Mouse (Mus musculus) gastrocnemius, adult 2 months (tissue): ENCODE results near the gene Dennd2a. TPM values are rescaled to one million over a fixed set of nuclear protein-coding genes. Genes with fewer than 3 reads are reported as not detected.

Experiments
- DNase-seq: peaks from one replicate; pipeline ENCODE4 v3.0.0; 2022
- H3K27ac ChIP-seq: fragments of 200-600 bp; 2 replicates; pipeline ENCODE4 v1.8.1; 2022; ENCODE audit warnings: mild to moderate bottlenecking
- H3K4me3 ChIP-seq: fragments of 200-600 bp; 2 replicates; pipeline ENCODE4 v1.8.1; 2022; ENCODE audit warnings: mild to moderate bottlenecking, moderate library complexity
- CTCF ChIP-seq: fragments of 200-600 bp; IDR thresholded peaks from 2 replicates; pipeline ENCODE4 v1.8.1; 2022; ENCODE audit warnings: antibody characterized with exemption, mild to moderate bottlenecking, moderate library complexity
- intact Hi-C: fragments of 180-260 bp; cut with DNase I; formaldehyde crosslinking; loops from one replicate; pipeline ENCODE4 v1.15.1; 2025
- total RNA-seq, 2 experiments: library from RNA; stranded (reverse); gene quantifications; 2 replicates each; pipeline ENCODE4 v1.2.3; 2021

The Dennd2a gene
- total RNA-seq, 2 experiments from 2014 or later = 3.3 to 4.4 TPM

- no peak overlapping the region for H3K4me3 ChIP-seq
- no peak for DNase-seq
- TF ChIP-seq CTCF = no peak
- intact Hi-C loops = no loop called here
- no peak overlapping the region for H3K27ac ChIP-seq
Observed at GRCm38 (mm10) chr6:39548030-39548429, 9.6 kb downstream of the Dennd2a start.

GRCm38 (mm10) chr6:39545474-39545873, 12.2 kb downstream of the Dennd2a start:
- intact Hi-C loops = no loop called here
- TF ChIP-seq CTCF = no peak
- Histone ChIP-seq H3K4me3 (no peak overlapping the region), H3K27ac (no peak overlapping the region)
- DNase-seq = no peak

- DNase-seq = no peak
- Histone ChIP-seq H3K4me3 (no peak overlapping the region), H3K27ac (peak overlapping the region; percentile 67)
- intact Hi-C loops = no loop called here
- TF ChIP-seq CTCF = no peak
Observed at GRCm38 (mm10) chr6:39543769-39544420, 13.8 kb downstream of the Dennd2a start.

GRCm38 (mm10) chr6:39542631-39543597, 14.8 kb downstream of the Dennd2a start:
- peak; percentile 84 for DNase-seq
- intact Hi-C loops = no loop called here
- H3K27ac ChIP-seq = peak overlapping the region; percentile 67
- H3K4me3 ChIP-seq = no peak overlapping the region
- no peak for TF ChIP-seq CTCF

- intact Hi-C loops = no loop called here
Observed at GRCm38 (mm10) chr6:39540563-39540962, 17.1 kb downstream of the Dennd2a start.

GRCm38 (mm10) chr6:39539679-39540155, 17.9 kb downstream of the Dennd2a start:
- peak overlapping the region; percentile 28 for H3K4me3 ChIP-seq
- intact Hi-C loops = no loop called here
- peak; percentile 68 for DNase-seq
- H3K27ac ChIP-seq = peak overlapping the region; percentile 70
- TF ChIP-seq CTCF = no peak

More at GRCm38 (mm10) chr6:39540563-39540962, 17.1 kb downstream of the Dennd2a start:
- no peak overlapping the region for H3K4me3 ChIP-seq
- DNase-seq = no peak
- 0 out of 2 replicates have a peak overlapping the region, but pooled peaks have one; percentile 28 for H3K27ac ChIP-seq
- TF ChIP-seq CTCF = no peak

GRCm38 (mm10) chr6:39538227-39538626, 19.4 kb downstream of the Dennd2a start:
- Histone ChIP-seq H3K27ac (peak overlapping the region; percentile 70; the same call in 1 of the 2 replicates), H3K4me3 (no peak overlapping the region)
- TF ChIP-seq CTCF = no peak
- no peak for DNase-seq
- intact Hi-C loops = no loop called here

- TF ChIP-seq CTCF = no peak
- intact Hi-C loops = no loop called here
- Histone ChIP-seq H3K27ac (no peak overlapping the region), H3K4me3 (no peak overlapping the region)
- DNase-seq = no peak
Observed at GRCm38 (mm10) chr6:39537276-39537675, 20.4 kb downstream of the Dennd2a start.

- DNase-seq = no peak
- Histone ChIP-seq H3K4me3 (no peak overlapping the region), H3K27ac (no peak overlapping the region)
- intact Hi-C loops = no loop called here
- no peak for TF ChIP-seq CTCF
Observed at GRCm38 (mm10) chr6:39536621-39537020, 21.0 kb downstream of the Dennd2a start.

GRCm38 (mm10) chr6:39534944-39535343, 22.7 kb downstream of the Dennd2a start:
- no peak for TF ChIP-seq CTCF
- intact Hi-C loops = no loop called here
- H3K27ac ChIP-seq = no peak overlapping the region
- no peak overlapping the region for H3K4me3 ChIP-seq
- DNase-seq = no peak

GRCm38 (mm10) chr6:39528671-39529535, 28.8 kb downstream of the Dennd2a start:
- no peak for TF ChIP-seq CTCF
- Histone ChIP-seq H3K4me3 (no peak overlapping the region), H3K27ac (peak overlapping the region; percentile 68)
- intact Hi-C loops = no loop called here
- DNase-seq = peak; percentile 82

- Histone ChIP-seq H3K27ac (peak overlapping the region; percentile 68), H3K4me3 (no peak overlapping the region)
- TF ChIP-seq CTCF = no peak
- no peak for DNase-seq
- intact Hi-C loops = no loop called here
Observed at GRCm38 (mm10) chr6:39527811-39528210, 29.9 kb downstream of the Dennd2a start.
